Mouse (Mus musculus): ENCODE results near the gene Mcts2.

- no peak for TF ChIP-seq POLR2A (IDR thresholded peaks at IDR 0.05; ENCODE audit: borderline replicate concordance, extremely low read depth, insufficient read depth, insufficient read length, poor library complexity, severe bottlenecking)
- peak; percentile 26; the same call in 1 of the 2 replicates for TF ChIP-seq CTCF (IDR thresholded peaks at IDR 0.05; ENCODE audit: borderline replicate concordance, extremely low read depth, insufficient read depth, insufficient read length)
Observed at GRCm38 (mm10) chr2:152657398-152657797, 29.4 kb upstream of the Mcts2 start.
